Mouse (Mus musculus) heart, embryonic 14.5 days (tissue): ENCODE measurements at regions not wholly inside any gene's neighbourhood (a gene's known extent, or its start where the extent isn't known, plus 50 kb on each side); places are given as distances from the start of the nearest gene placed in this dataset.

Experiments used
- ATAC-seq: fragments of 200-750 bp; cut with Nextera tagmentation; 2 replicates; pipeline ENCODE4 v1.8.0; 2017; ENCODE audit warnings: low read depth, moderate TSS enrichment; ENCODE audit not compliant: insufficient number of reproducible peaks, insufficient read depth, low FRiP score
- H3K27ac ChIP-seq, 2 experiments: fragments of 200-500 bp in 1 of 2; fragments of 300-500 bp in 1 of 2; sonication (generic) in 1 of 2; replicated peaks in 1 of 2; 2 replicates each; pipeline ENCODE4 v1.5.1; 2012 to 2014; ENCODE audit warnings: low read depth in 2 of 2, low read length in 2 of 2, control low read depth in 1 of 2, mild to moderate bottlenecking in 1 of 2, mixed read lengths in 1 of 2; ENCODE audit not compliant: control insufficient read depth in 1 of 2, insufficient read depth in 1 of 2
- H3K27me3 ChIP-seq: fragments of 300-500 bp; sonication (generic); 2 replicates; pipeline ENCODE4 v1.6.1; 2014; ENCODE audit warnings: mild to moderate bottlenecking, low read length, control low read depth; ENCODE audit not compliant: control insufficient read depth, insufficient read depth
- H3K36me3 ChIP-seq: fragments of 300-500 bp; sonication (generic); 2 replicates; pipeline ENCODE4 v1.6.1; 2014; ENCODE audit warnings: mild to moderate bottlenecking, control low read depth, low read length, mixed read lengths; ENCODE audit not compliant: control insufficient read depth, insufficient read depth
- H3K4me1 ChIP-seq, 2 experiments: fragments of 200-500 bp in 1 of 2; fragments of 300-500 bp in 1 of 2; sonication (generic) in 1 of 2; 2 replicates each; pipeline ENCODE4 v1.6.1; 2012 to 2014; ENCODE audit warnings: low read length in 2 of 2, control low read depth in 1 of 2, mixed read lengths in 1 of 2; ENCODE audit not compliant: control insufficient read depth in 2 of 2, insufficient read depth in 2 of 2
- H3K4me2 ChIP-seq: fragments of 300-500 bp; sonication (generic); 2 replicates; pipeline ENCODE4 v1.6.1; 2014; ENCODE audit warnings: mild to moderate bottlenecking, low read length
- H3K4me3 ChIP-seq, 2 experiments: fragments of 200-500 bp in 1 of 2; fragments of 300-500 bp in 1 of 2; sonication (generic) in 1 of 2; 2 replicates each; pipeline ENCODE4 v1.5.1; 2012 to 2014; ENCODE audit warnings: low read length in 2 of 2, mild to moderate bottlenecking in 2 of 2, control low read depth in 1 of 2, low read depth in 1 of 2, moderate library complexity in 1 of 2; ENCODE audit not compliant: control insufficient read depth in 1 of 2, insufficient read depth in 1 of 2
- H3K9ac ChIP-seq: fragments of 300-500 bp; sonication (generic); 2 replicates; pipeline ENCODE4 v1.6.1; 2014; ENCODE audit warnings: mild to moderate bottlenecking, low read length
- H3K9me3 ChIP-seq: fragments of 300-500 bp; sonication (generic); 2 replicates; pipeline ENCODE4 v1.6.1; 2016; ENCODE audit warnings: low read length, control low read depth; ENCODE audit not compliant: control insufficient read depth
- WGBS: fragments of 180-500 bp; shearing (Covaris S2); extraction: QIAGEN DNeasy Blood & Tissue Kit; methylation state at CpG from one replicate; pipeline ENCODE4 v1.1.7; 2014; 5-methylcytosine and 5-hydroxymethylcytosine counted together

GRCm38 (mm10) chr13:46032281-46032680 is 67.5 kb upstream of the Atxn1 start:
- Histone ChIP-seq H3K4me3 (no peak overlapping the region), H3K27ac (no peak overlapping the region), H3K36me3 (no peaks in the 10 kb centered on the region), H3K4me2 (no peak overlapping the region), H3K27me3 (no peaks in the 10 kb centered on the region), H3K4me1 (no peaks in the 10 kb centered on the region), H3K9ac (no peak overlapping the region), H3K9me3 (no peaks in the 10 kb centered on the region)
- ATAC-seq: no peak
- WGBS: 75% methylated on average over 2 of the region's 2 CpGs

GRCm38 (mm10) chr13:46026018-46026417 is 61.2 kb upstream of the Atxn1 start:
- Histone ChIP-seq H3K4me3 (no peak overlapping the region), H3K4me2 (no peak overlapping the region), H3K9me3 (no peaks in the 10 kb centered on the region), H3K36me3 (no peaks in the 10 kb centered on the region), H3K27me3 (no peaks in the 10 kb centered on the region), H3K4me1 (peaks cover 0 to 3% of the 10 kb centered on the region in 2 experiments; a peak in 2 of 4 replicates), H3K9ac (no peak overlapping the region), H3K27ac (no peak overlapping the region)
- 17% methylated on average over 2 of the region's 2 CpGs for WGBS
- no peak for ATAC-seq

- no peaks in the 10 kb centered on the region for H3K36me3 ChIP-seq
- H3K4me1 ChIP-seq: peaks cover 2 to 11% of the 10 kb centered on the region in 2 experiments; a peak in 3 of 4 replicates
- H3K9ac ChIP-seq: no peak overlapping the region
- no peak overlapping the region for H3K27ac ChIP-seq
- H3K9me3 ChIP-seq: no peaks in the 10 kb centered on the region
- no peak overlapping the region for H3K4me3 ChIP-seq
- ATAC-seq: no peak
- WGBS: 71% methylated on average over 5 of the region's 5 CpGs
- H3K27me3 ChIP-seq: no peaks in the 10 kb centered on the region
- H3K4me2 ChIP-seq: no peak overlapping the region
Observed at GRCm38 (mm10) chr13:46023630-46024041, 58.8 kb upstream of the Atxn1 start.

- H3K4me1 ChIP-seq: peaks cover 2 to 12% of the 10 kb centered on the region in 2 experiments; a peak in 3 of 4 replicates
- no peaks in the 10 kb centered on the region for H3K27me3 ChIP-seq
- 25% methylated on average over 5 of the region's 5 CpGs for WGBS
- no peaks in the 10 kb centered on the region for H3K9me3 ChIP-seq
- no peak overlapping the region for H3K4me3 ChIP-seq
- no peak overlapping the region for H3K27ac ChIP-seq
- H3K4me2 ChIP-seq: no peak overlapping the region
- no peak for ATAC-seq
- no peak overlapping the region for H3K9ac ChIP-seq
- H3K36me3 ChIP-seq: no peaks in the 10 kb centered on the region
Observed at GRCm38 (mm10) chr13:46023187-46023586, 58.4 kb upstream of the Atxn1 start.

- Histone ChIP-seq H3K27me3 (no peaks in the 10 kb centered on the region), H3K4me2 (no peak overlapping the region), H3K4me3 (no peak overlapping the region), H3K9ac (no peak overlapping the region), H3K9me3 (no peaks in the 10 kb centered on the region), H3K4me1 (peaks cover 2 to 12% of the 10 kb centered on the region in 2 experiments; a peak in 3 of 4 replicates), H3K27ac (no peak overlapping the region), H3K36me3 (no peaks in the 10 kb centered on the region)
- ATAC-seq: no peak
- 85% methylated on average over 6 of the region's 6 CpGs for WGBS
Observed at GRCm38 (mm10) chr13:46020945-46021835, 56.4 kb upstream of the Atxn1 start.

GRCm38 (mm10) chr13:46019431-46020166 is 54.8 kb upstream of the Atxn1 start:
- Histone ChIP-seq H3K9ac (no peak overlapping the region), H3K27ac (no peak overlapping the region), H3K4me2 (no peak overlapping the region), H3K27me3 (no peaks in the 10 kb centered on the region), H3K9me3 (no peaks in the 10 kb centered on the region), H3K36me3 (no peaks in the 10 kb centered on the region), H3K4me1 (peaks cover 2 to 12% of the 10 kb centered on the region in 2 experiments; a peak in 3 of 4 replicates), H3K4me3 (no peak overlapping the region)
- ATAC-seq: no peak
- 50% methylated on average over 9 of the region's 9 CpGs for WGBS

GRCm38 (mm10) chr13:46018903-46019430 is 54.2 kb upstream of the Atxn1 start:
- H3K4me2 ChIP-seq: no peak overlapping the region
- no peak for ATAC-seq
- H3K27ac ChIP-seq: no peak overlapping the region
- peaks cover 2 to 12% of the 10 kb centered on the region in 2 experiments; a peak in 3 of 4 replicates for H3K4me1 ChIP-seq
- WGBS: 55% methylated on average over 13 of the region's 13 CpGs
- no peak overlapping the region for H3K4me3 ChIP-seq
- H3K36me3 ChIP-seq: no peaks in the 10 kb centered on the region
- no peaks in the 10 kb centered on the region for H3K9me3 ChIP-seq
- H3K9ac ChIP-seq: no peak overlapping the region
- no peaks in the 10 kb centered on the region for H3K27me3 ChIP-seq
